Mouse (Mus musculus) ES-E14 (cell line): ENCODE data around the gene Tm2d3.

ENCODE experiments used
- CHD2 ChIP-seq: IDR thresholded peaks from 2 replicates; pipeline ENCODE4 v1.6.1; 2014; ENCODE audit warnings: mild to moderate bottlenecking, low read depth, low read length, inconsistent platforms
- HCFC1 ChIP-seq: IDR thresholded peaks from 2 replicates; pipeline ENCODE4 v1.6.1; 2012; ENCODE audit warnings: low read length, inconsistent platforms, borderline replicate concordance; ENCODE audit not compliant: insufficient read depth
- MAFK ChIP-seq: IDR thresholded peaks from 2 replicates; pipeline ENCODE4 v1.6.1; 2014; ENCODE audit warnings: mild to moderate bottlenecking, low read depth, low read length, inconsistent platforms; ENCODE audit not compliant: insufficient read depth

DNA sequence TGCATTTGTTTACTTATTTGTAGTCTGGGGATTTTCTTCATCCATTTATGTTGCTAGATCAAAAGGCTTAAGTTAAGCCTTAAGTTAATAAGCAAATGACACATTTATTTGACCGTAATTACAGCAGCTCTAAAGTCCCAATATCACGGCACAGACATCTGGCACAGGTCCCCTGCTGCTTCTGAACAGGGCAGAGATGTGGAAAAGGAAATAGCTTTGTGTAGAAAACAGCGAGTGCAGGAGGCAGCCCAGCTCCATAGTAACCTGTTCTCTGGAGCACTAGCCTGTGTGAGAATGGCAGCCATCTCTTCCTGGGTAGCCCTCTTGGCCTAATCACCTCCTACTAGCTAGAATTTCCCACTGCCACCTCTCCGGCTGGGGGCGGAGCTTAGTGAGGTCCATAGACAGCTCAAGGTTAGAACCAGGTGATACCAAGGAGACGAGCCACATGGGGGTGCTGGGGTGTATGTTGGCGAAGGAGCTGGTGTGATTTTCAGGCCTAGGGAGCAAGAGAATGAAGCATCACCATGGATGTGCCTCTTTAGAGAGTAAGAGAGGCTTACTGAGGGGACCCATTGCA lies 6.6 kb upstream of the Tm2d3 start:
- no peak for TF ChIP-seq HCFC1
- no peak for TF ChIP-seq CHD2
- no peak for TF ChIP-seq MAFK
